Mouse (Mus musculus): Measurements from ENCODE around the gene Hmgb4. TPM values are rescaled to one million over a fixed set of nuclear protein-coding genes. Genes with fewer than 3 reads are reported as not detected.

The Hmgb4 gene
- total RNA-seq (2014; rRNA removed) (not detected in 2 replicates), polyA plus RNA-seq (2012; rRNA removed) (not detected in 2 replicates)

DNA sequence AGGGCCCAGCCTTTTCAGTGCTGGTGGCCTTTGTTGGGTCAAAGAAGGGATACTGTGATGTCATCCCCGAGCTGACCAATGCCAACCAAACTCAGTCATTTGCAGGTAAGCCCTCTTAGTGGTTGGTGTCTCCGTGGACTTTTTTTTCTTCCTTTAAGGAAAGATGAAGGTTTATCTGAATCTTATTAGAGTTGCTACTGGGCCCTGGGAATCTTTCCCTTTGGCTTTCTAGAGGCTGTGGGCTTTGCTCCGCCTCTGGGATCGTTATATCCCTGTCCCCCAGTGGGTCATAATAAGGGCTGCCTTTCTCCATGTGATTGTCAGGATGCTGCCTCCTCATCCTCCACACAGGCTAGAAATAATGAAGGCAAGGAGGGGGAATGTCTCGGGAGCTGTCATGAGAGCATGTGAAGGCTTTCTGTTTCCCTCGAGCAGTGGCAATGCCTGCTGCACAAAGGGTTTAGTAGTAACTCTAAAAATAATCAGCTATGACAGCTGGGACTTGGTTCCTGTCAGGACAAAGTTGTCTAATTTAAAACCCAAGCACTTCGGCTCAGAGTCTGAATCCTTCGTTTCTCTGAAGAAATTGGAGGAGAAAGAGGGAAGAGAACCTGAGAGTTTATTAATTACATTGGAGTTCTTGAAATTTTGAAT, at the start of gene Hmgb4:
TSS of gene Hmgb4 (minus strand) at position 51 of the 654 bp plus-strand sequence.
- TF ChIP-seq CTCF (IDR thresholded peaks at IDR 0.05; ENCODE audit: low read depth, low read length), result no peak
- TF ChIP-seq POLR2A (IDR thresholded peaks at IDR 0.05; ENCODE audit: extremely low read depth, insufficient read depth, low read length), result no peak
- no peak within 1 kb of the TSS for H3K27ac ChIP-seq (replicated peaks; ENCODE audit: insufficient read depth, low read depth, low read length)
- H3K4me3 ChIP-seq (ENCODE audit: insufficient read depth, low read depth, low read length), result no peak within 1 kb of the TSS
- no peak within 1 kb of the TSS for H3K9ac ChIP-seq (ENCODE audit: low read depth, low read length)
- H3K27me3 ChIP-seq (ENCODE audit: control insufficient read depth, insufficient read depth, low read length), result no peaks in the 10 kb centered on the region
- no peaks in the 10 kb centered on the region for H3K79me2 ChIP-seq (ENCODE audit: control insufficient read depth, insufficient read depth, low read length)
- no peaks in the 10 kb centered on the region for H3K36me3 ChIP-seq (ENCODE audit: control insufficient read depth, insufficient read depth, low read length)
- 71% methylated on average over 8 of the region's 8 CpGs for WGBS
- H3K4me1 ChIP-seq (ENCODE audit: control insufficient read depth, insufficient read depth, low read length), result no peaks in the 10 kb centered on the region
- no peak for DNase-seq (ENCODE audit: extremely low read depth, low read depth, low spot score)

- WGBS, result 90% methylated on average over 8 of the region's 8 CpGs
- no peak overlapping the region for H3K27ac ChIP-seq (replicated peaks; ENCODE audit: insufficient read depth, low read depth, low read length)
Measured at GRCm38 (mm10) chr4:128306011-128306410, 45.3 kb upstream of the Hmgb4 start.

DNA sequence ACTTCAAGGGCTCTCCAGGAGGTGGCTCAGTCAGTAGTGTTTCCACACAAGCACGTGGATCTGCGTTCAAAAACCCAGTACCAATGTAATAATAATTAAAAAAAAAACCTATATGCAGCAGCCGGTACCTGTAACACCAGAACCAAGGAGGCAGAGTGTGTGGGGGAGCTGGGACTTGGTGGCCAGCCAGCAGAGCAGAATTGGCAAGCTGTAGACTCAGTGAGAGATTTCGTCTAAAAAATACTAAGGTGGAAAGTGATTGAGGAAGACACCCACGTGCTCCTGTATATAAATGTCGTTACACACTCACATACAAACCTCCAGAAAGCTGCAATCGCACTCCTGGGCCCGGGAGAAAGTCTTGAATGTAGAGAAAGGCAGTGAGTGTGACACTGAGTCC, 43.3 kb upstream of the Hmgb4 start:
- no peaks in the 10 kb centered on the region for H3K36me3 ChIP-seq (ENCODE audit: control insufficient read depth, insufficient read depth, low read length)
- no peaks in the 10 kb centered on the region for H3K27me3 ChIP-seq (ENCODE audit: control insufficient read depth, insufficient read depth, low read length)
- no peak overlapping the region for H3K9ac ChIP-seq (ENCODE audit: low read depth, low read length)
- WGBS, result 70% methylated on average over 8 of the region's 8 CpGs
- no peaks in the 10 kb centered on the region for H3K4me1 ChIP-seq (ENCODE audit: control insufficient read depth, insufficient read depth, low read length)
- H3K79me2 ChIP-seq (ENCODE audit: control insufficient read depth, insufficient read depth, low read length), result no peaks in the 10 kb centered on the region
- TF ChIP-seq CTCF (IDR thresholded peaks at IDR 0.05; ENCODE audit: low read depth, low read length), result no peak
- no peak for TF ChIP-seq POLR2A (IDR thresholded peaks at IDR 0.05; ENCODE audit: extremely low read depth, insufficient read depth, low read length)
- DNase-seq (ENCODE audit: extremely low read depth, low read depth, low spot score), result no peak
- H3K27ac ChIP-seq (replicated peaks; ENCODE audit: insufficient read depth, low read depth, low read length), result no peak overlapping the region
- H3K4me3 ChIP-seq (ENCODE audit: insufficient read depth, low read depth, low read length), result no peak overlapping the region

More at GRCm38 (mm10) chr4:128306011-128306410, 45.3 kb upstream of the Hmgb4 start:
- no peaks in the 10 kb centered on the region for H3K27me3 ChIP-seq (ENCODE audit: control insufficient read depth, insufficient read depth, low read length)
- no peaks in the 10 kb centered on the region for H3K4me1 ChIP-seq (ENCODE audit: control insufficient read depth, insufficient read depth, low read length)
- H3K4me3 ChIP-seq (ENCODE audit: insufficient read depth, low read depth, low read length), result no peak overlapping the region
- TF ChIP-seq POLR2A (IDR thresholded peaks at IDR 0.05; ENCODE audit: extremely low read depth, insufficient read depth, low read length), result no peak
- TF ChIP-seq CTCF (IDR thresholded peaks at IDR 0.05; ENCODE audit: low read depth, low read length), result no peak
- no peak overlapping the region for H3K9ac ChIP-seq (ENCODE audit: low read depth, low read length)
- no peaks in the 10 kb centered on the region for H3K36me3 ChIP-seq (ENCODE audit: control insufficient read depth, insufficient read depth, low read length)
- DNase-seq (ENCODE audit: extremely low read depth, low read depth, low spot score), result no peak
- H3K79me2 ChIP-seq (ENCODE audit: control insufficient read depth, insufficient read depth, low read length), result no peaks in the 10 kb centered on the region

GRCm38 (mm10) chr4:128288095-128288494, 27.3 kb upstream of the Hmgb4 start:
- H3K27ac ChIP-seq (replicated peaks; ENCODE audit: insufficient read depth, low read depth, low read length), result no peak overlapping the region
- no peak overlapping the region for H3K4me3 ChIP-seq (ENCODE audit: insufficient read depth, low read depth, low read length)
- TF ChIP-seq POLR2A (IDR thresholded peaks at IDR 0.05; ENCODE audit: extremely low read depth, insufficient read depth, low read length) (no peak), CTCF (IDR thresholded peaks at IDR 0.05; ENCODE audit: low read depth, low read length) (no peak)
- H3K36me3 ChIP-seq (ENCODE audit: control insufficient read depth, insufficient read depth, low read length), result no peaks in the 10 kb centered on the region
- H3K27me3 ChIP-seq (ENCODE audit: control insufficient read depth, insufficient read depth, low read length), result no peaks in the 10 kb centered on the region
- no peak for DNase-seq (ENCODE audit: extremely low read depth, low read depth, low spot score)
- H3K79me2 ChIP-seq (ENCODE audit: control insufficient read depth, insufficient read depth, low read length), result no peaks in the 10 kb centered on the region
- 72% methylated on average over 7 of the region's 7 CpGs for WGBS
- no peaks in the 10 kb centered on the region for H3K4me1 ChIP-seq (ENCODE audit: control insufficient read depth, insufficient read depth, low read length)
- H3K9ac ChIP-seq (ENCODE audit: low read depth, low read length), result no peak overlapping the region

GRCm38 (mm10) chr4:128285009-128285408, 24.3 kb upstream of the Hmgb4 start:
- no peaks in the 10 kb centered on the region for H3K27me3 ChIP-seq (ENCODE audit: control insufficient read depth, insufficient read depth, low read length)
- no peaks in the 10 kb centered on the region for H3K79me2 ChIP-seq (ENCODE audit: control insufficient read depth, insufficient read depth, low read length)
- no peak overlapping the region for H3K4me3 ChIP-seq (ENCODE audit: insufficient read depth, low read depth, low read length)
- TF ChIP-seq POLR2A (IDR thresholded peaks at IDR 0.05; ENCODE audit: extremely low read depth, insufficient read depth, low read length) (no peak), CTCF (IDR thresholded peaks at IDR 0.05; ENCODE audit: low read depth, low read length) (no peak)
- DNase-seq (ENCODE audit: extremely low read depth, low read depth, low spot score), result no peak
- H3K27ac ChIP-seq (replicated peaks; ENCODE audit: insufficient read depth, low read depth, low read length), result no peak overlapping the region
- no peaks in the 10 kb centered on the region for H3K4me1 ChIP-seq (ENCODE audit: control insufficient read depth, insufficient read depth, low read length)
- H3K9ac ChIP-seq (ENCODE audit: low read depth, low read length), result no peak overlapping the region
- H3K36me3 ChIP-seq (ENCODE audit: control insufficient read depth, insufficient read depth, low read length), result no peaks in the 10 kb centered on the region
- WGBS, result 42% methylated on average over 1 of the region's 1 CpGs

DNA sequence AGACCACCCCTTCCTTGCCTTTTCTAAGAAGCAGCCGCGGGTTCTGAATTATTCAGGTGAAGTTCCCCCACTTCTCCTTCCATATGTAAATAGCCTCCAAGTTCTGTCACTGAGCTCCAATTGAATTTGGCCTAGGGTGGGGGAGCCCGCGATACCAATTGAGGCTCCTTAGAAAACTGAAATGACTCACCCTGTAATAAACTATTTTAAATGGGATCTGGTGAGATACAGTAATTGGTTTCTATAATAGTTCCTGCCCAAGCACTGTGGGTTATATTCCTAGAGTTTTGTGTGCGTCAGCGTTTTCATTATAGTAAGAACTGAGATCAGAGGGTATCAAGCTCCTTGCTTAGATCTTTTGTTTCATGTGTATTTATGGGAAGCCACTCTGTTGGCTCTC, 14.8 kb upstream of the Hmgb4 start:
- Histone ChIP-seq H3K27me3 (ENCODE audit: control insufficient read depth, insufficient read depth, low read length) (no peaks in the 10 kb centered on the region), H3K4me1 (ENCODE audit: control insufficient read depth, insufficient read depth, low read length) (no peaks in the 10 kb centered on the region), H3K79me2 (ENCODE audit: control insufficient read depth, insufficient read depth, low read length) (no peaks in the 10 kb centered on the region), H3K4me3 (ENCODE audit: insufficient read depth, low read depth, low read length) (no peak overlapping the region), H3K27ac (replicated peaks; ENCODE audit: insufficient read depth, low read depth, low read length) (no peak overlapping the region), H3K36me3 (ENCODE audit: control insufficient read depth, insufficient read depth, low read length) (no peaks in the 10 kb centered on the region), H3K9ac (ENCODE audit: low read depth, low read length) (no peak overlapping the region)
- WGBS, result 81% methylated on average over 6 of the region's 6 CpGs
- no peak for DNase-seq (ENCODE audit: extremely low read depth, low read depth, low spot score)
- no peak for TF ChIP-seq POLR2A (IDR thresholded peaks at IDR 0.05; ENCODE audit: extremely low read depth, insufficient read depth, low read length)
- TF ChIP-seq CTCF (IDR thresholded peaks at IDR 0.05; ENCODE audit: low read depth, low read length), result no peak

All from liver, adult 2 months (tissue).